Mouse (Mus musculus) fibroblast of lung, adult 2 months (primary cell): ENCODE results near the gene Gsn.

Source experiments
- DNase-seq: peaks from one replicate; pipeline ENCODE4 v3.0.0-alpha.2; 2011; ENCODE audit warnings: low read depth

Gsn gene

DNA sequence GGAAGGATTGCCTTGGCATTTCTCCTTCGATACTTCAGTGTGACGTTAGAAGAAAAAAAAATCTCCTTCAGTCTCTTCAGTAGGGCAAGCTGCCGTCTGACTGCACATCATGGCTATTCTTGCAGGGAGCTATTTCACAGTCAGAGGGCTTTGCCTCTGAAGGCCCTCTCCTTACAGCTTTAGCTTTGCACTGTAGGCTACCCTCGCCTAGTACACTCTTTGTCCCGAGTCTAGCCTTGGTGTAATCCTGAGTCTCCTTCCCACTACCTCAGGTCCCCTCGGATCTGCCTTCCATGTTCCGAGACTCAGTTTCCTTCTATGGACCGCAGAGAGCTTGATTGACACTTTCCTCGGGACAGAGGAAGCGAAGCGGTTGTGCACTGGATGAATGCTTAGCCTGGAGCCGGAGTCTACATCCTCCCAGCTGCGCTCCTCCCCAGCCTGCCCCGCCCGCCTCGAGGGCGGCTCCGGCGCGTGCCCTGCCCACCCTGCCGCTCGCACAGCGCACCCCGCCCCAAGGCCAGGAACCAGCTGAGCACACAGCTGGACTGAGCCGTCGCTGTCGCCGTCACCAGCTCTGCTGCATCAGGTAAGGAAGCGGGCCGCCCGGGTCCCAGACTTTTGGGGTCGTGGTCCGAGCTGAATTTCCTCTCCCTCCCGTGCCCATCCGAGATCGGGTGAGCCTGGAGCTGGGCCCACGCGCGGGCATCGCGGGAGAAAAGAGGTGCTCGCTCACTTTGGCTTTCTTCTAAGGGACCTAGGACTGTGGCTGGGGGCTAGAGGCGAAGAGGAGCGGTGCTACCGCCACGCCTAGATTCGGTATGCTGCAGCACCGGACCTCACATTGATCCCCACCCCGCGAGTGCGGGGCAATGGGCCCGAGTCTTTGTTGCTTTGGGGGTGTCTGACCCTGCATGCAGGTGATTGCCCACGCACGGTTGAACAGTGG lies at the start of gene Gsn:
TSS of gene Gsn (plus strand) at position 496 of the 949 bp plus-strand sequence.
- DNase-seq: peak; percentile 77

- no peak for DNase-seq
Observed at GRCm38 (mm10) chr2:35206761-35207160, 49.4 kb upstream of the Gsn start.

GRCm38 (mm10) chr2:35208054-35208453 lies 48.1 kb upstream of the Gsn start:
- no peak for DNase-seq

GRCm38 (mm10) chr2:35208931-35209665 lies 47.1 kb upstream of the Gsn start:
- DNase-seq: no peak

GRCm38 (mm10) chr2:35211681-35212080 lies 44.5 kb upstream of the Gsn start:
- no peak for DNase-seq

DNA sequence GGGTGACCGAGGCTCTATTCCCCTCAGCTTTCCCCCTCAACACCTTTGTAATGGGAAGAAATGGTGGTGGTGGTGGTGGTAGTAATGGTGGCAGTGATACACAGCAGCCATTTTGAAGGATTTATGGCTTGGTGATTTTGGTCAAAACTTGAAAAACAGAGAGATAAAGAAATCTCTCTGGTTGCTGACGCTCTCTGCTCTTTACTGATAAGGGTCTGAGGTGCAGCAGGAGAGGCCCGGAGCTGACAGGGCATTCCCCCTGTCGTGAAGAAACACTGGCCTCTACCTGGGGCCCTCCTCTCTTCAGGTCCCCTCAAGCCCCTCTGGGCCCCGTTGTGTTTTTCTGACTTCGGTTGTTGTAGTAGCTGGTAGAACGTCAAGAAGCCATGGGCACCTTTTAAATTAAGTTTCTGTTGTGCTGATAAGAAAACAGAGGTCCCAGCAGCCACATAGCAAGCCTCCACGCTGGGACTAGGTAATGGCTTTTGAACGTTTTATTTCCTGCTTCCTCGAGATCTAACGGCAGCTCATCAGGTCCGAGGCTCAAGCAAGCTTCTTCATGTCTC lies 42.8 kb upstream of the Gsn start:
- no peak for DNase-seq

GRCm38 (mm10) chr2:35214881-35215358 lies 41.3 kb upstream of the Gsn start:
- peak; percentile 74 for DNase-seq

DNA sequence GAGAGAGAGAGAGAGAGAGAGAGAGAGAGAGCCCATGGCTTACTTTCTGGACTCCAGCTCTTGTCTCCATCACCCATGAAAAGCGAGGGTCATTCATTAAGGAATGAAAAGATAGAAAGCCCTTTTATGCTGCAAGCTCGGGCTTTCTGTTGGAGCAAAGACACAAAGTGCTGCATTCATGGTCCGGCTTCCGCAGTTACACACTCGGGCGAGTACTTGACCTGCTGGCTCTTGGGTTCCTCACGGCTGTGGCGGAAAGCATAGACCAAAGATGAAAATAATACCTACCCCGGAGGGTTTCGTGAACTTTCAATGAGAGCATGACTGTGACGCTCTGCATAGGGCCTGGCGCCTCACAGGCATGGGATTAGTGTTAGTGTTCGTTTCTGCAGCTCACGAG lies 40.8 kb upstream of the Gsn start:
- no peak for DNase-seq

GRCm38 (mm10) chr2:35216701-35217100 lies 39.5 kb upstream of the Gsn start:
- no peak for DNase-seq

GRCm38 (mm10) chr2:35218736-35219135 lies 37.4 kb upstream of the Gsn start:
- no peak for DNase-seq

GRCm38 (mm10) chr2:35222822-35223391 lies 33.3 kb upstream of the Gsn start:
- no peak for DNase-seq

- no peak for DNase-seq
Observed at GRCm38 (mm10) chr2:35224285-35224684, 31.9 kb upstream of the Gsn start.

DNA sequence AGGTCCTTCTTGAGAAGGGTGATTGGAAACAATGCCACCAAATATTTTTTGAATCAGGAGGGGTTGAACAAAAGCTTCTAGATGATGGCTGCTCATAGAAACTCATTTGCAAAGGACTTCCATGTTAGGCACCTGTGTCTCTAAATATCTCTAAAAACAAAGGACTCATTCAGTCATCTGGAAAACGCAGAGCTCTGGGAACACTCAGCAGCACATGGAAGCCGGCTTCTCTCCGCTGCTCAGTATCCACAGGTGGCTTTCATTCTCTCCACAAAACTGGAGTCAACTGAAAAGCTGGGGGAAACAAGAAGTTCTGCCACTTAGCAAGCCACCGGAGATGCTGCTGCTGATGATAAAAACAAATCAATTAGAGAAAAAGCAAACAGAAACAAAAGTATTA lies 28.0 kb upstream of the Gsn start:
- no peak for DNase-seq

DNA sequence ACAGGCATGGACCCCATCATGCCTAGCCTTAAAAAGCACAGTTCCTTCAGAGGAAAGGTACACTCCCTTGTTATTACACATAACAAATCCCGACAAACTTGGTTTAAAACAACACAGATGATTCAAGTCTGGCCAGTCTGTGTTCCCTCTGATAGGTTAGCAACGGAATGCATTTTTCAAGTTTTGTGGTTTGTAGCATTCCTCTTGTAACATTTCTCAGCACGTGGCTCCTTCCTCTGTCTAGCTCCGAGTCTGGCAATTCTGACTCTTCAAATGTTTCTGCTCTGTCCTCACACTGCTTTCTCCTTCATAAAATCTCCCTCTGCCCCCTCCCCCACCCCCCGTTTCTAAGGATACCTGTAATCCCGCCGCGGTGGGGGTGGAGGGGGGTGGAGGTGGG lies 26.0 kb upstream of the Gsn start:
- DNase-seq: peak; percentile 94

- no peak for DNase-seq
Observed at GRCm38 (mm10) chr2:35231871-35232270, 24.3 kb upstream of the Gsn start.

DNA sequence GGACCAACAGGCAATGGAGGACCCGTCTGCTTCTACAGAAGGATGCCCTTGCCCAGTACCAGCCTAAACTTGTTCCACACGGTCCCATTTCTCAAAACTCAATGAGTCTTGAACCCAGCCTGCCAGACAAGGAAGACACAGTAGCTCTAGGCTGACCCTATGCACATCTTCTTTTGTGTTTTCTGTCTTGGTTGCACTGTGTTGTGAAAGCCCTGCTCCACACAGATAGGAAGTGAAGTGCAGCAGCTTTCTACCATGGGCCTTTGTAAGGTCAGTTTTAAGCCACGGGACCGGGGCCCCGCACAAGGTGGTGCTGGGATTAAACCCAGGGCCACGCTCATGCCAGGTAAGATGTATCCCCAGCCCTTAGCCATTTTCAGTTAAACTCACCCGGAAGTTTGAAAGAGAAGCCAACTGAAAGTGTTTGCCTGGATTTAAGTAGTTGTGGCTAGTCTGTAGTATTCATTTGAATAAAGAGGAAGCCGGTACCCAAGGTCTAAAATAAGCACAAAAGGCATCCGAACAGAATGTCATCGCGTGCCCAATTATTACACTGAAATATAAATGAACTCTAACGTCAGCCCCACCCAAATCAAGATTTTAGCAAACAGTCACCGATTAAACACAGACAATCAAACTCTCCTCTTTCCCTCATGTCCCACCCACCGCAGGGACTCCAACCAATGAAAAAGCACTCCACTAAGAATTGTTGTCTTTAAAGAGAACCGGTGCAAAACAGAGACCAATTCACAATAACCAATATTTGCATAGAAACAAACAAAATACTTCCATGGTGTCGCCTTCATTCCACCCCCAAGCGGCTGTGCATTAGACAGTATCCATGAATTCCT lies 23.4 kb upstream of the Gsn start:
- DNase-seq: no peak

GRCm38 (mm10) chr2:35233898-35234297 lies 22.3 kb upstream of the Gsn start:
- DNase-seq: peak; percentile 49

DNA sequence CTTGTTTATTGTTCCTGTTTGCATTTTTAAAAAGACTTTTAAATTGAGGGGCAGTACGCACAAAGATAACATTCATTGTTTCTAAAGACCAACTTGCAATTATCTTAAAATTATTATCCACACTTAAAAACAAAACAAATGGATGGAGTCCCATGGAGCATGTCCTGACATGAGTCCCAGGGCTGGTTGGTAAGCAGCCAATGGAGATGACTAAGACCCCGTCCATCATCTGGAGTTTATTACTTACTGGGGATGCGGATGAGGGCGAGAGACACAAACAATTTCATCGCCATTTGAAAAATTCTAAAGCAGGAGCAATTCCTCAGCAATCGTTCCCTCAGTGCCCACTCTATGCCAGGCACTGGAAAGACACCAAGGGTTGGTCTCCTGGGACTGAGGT lies 21.2 kb upstream of the Gsn start:
- peak; percentile 51 for DNase-seq

DNA sequence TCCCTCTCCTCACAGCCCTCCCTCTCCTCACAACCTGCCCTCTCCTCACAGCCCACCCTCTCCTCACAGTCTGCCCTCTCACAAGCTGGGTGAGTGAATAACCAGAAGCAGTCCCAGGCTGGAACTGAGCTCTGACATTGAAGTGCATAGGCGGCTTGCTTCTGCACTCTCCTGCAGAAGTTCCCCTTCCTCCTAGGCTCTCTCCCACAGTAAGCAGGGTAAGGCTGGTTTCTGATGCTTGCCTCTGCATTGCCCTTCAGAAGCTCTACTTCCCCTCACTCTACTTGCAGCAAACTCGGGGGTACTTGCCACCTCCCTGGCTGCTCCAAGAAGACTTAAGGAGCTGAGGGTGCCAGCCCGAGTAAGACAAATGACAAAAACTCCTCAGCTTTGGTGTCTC lies 11.9 kb upstream of the Gsn start:
- no peak for DNase-seq

- DNase-seq: no peak
Observed at GRCm38 (mm10) chr2:35247763-35248162, 8.4 kb upstream of the Gsn start.

DNA sequence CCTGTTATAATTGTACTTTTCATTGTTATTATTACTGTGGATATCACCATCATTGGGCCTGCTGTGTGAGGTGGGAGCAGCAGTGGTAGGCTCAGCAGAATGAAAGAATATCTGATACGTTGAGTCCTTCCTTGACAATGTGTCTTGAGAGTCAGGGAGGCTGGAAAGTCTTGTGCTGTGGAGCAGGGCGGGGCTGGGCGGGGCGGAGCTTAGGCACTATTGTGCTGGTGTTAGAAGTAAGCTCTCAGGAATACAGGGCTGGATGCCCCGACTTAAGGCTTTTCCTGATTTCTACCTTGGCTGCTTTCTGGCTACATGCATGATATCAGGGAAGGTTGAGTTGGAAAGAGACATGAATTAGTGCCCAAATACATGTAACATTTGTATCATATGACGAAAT lies 3.4 kb upstream of the Gsn start:
- DNase-seq: no peak
